Mouse (Mus musculus) urinary bladder, postnatal 25 days (tissue): Measurements from ENCODE around the gene Cbr4.

ENCODE experiments used
- DNase-seq: peaks from one replicate; pipeline ENCODE4 v3.0.0; 2022; ENCODE audit warnings: low spot score

Cbr4 gene

GRCm38 (mm10) chr8:61550006-61550748 is 62.6 kb downstream of the Cbr4 start:
- DNase-seq = no peak

GRCm38 (mm10) chr8:61552221-61552620 is 64.7 kb downstream of the Cbr4 start:
- DNase-seq = no peak

GRCm38 (mm10) chr8:61552755-61553402 is 65.3 kb downstream of the Cbr4 start:
- no peak for DNase-seq

DNA sequence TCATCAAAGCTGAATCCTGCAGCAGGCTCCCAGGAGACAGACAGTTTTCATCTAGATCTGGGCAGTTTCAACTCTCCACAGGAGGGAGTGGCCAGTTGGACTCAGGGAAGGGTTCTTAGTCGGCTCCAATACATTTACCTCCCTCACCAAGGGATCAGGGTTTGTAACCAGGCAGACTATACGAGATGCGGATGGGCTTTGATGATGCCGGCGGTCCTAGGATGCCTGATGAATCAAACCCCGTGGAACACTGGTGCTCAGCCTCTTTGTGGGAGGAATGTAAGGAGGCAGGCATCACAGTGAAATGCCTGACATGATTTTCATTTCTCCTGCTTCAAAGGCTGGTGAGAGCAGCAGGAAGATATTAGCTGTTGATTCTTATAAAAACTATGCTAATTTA is 67.8 kb downstream of the Cbr4 start:
- no peak for DNase-seq

GRCm38 (mm10) chr8:61556219-61556618 is 68.7 kb downstream of the Cbr4 start:
- DNase-seq = no peak
